ENCODE assay signal across 8 mouse cellular contexts in the genomic region with DNA sequence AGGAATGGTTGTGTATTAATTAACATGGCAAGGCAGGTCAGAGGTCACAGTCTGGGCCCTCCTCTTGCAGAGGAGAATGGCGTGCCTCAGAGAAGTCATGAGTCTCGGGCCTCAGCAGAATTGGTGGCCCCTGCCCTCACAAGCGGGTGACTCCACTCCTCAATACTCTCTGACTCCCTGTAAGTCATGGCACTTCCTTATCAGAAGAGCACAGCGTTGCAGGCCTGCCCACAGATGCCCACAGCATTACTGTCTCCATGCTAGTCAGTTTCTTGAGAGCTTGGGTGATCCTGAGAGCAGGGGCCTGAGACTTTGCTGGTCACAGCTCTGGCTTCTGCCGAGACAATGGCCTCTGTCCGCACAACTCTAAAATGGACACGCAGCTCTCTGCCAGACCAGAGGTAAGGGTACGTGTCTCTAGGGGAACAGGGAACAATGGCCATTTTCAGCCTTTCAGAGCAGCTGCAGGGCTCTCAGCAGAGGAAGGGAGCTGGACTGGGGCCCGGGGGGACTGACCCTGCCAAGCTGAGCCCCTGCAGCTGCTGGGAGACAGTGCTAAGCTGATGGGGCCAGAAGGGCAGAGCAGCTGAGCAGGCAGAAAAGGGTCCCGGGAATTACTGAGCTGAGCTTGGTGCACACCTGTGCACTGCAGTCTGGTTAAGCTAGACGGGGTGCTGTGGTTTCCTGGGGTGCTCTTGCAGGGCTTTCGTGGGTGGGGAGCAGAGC.
A peak's percentile ranks its signal among the peaks of the same experiment; 100 is the strongest.
DNase-seq lines count a peak whose midpoint lies in the region; ATAC-seq and TF ChIP-seq lines count a peak whose summit lies in the region.

No protein-coding gene starts in this region.

- H3K4me1 ChIP-seq in cortical plate, adult 2 months (ENCODE audit: control insufficient read depth, insufficient read depth, low read length): no peaks in the 10 kb centered on the region

- peak; percentile 82 for ATAC-seq in megakaryocyte progenitor cell, adult 5-6 weeks (replicated peaks; ENCODE audit: poor library complexity)

- TF ChIP-seq POLR2A in cortical plate, adult 2 months (IDR thresholded peaks at IDR 0.05; ENCODE audit: extremely low read depth, insufficient read depth, low read length): no peak

- TF ChIP-seq CTCF in cortical plate, adult 2 months (IDR thresholded peaks at IDR 0.05; ENCODE audit: extremely low read depth, insufficient read depth, low read length): no peak
- no peak for TF ChIP-seq CTCF in layer of hippocampus, adult 2 months (conservative IDR thresholded peaks at IDR 0.05)

- peak overlapping the region; percentile 66; the same call in 1 of the 2 replicates for H3K27ac ChIP-seq in cortical plate, adult 2 months (ENCODE audit: insufficient read depth, low read length)
- peak overlapping the region; percentile 54 for H3K27ac ChIP-seq in layer of hippocampus, adult 2 months

- intact Hi-C loops in heart, postnatal 14 days (cut with DNase I): loop anchor here (10.0 kb wide), 1 partner anchor 176 kb away; no protein-coding TSS in a partner anchor

- DNase-seq in cerebellum, adult 11 months: peak; percentile 23
- DNase-seq in cerebellum, postnatal 36 days: no peak
- DNase-seq in heart, postnatal 14 days: peak; percentile 73 to 75
- peak; percentile 40 to 41 for DNase-seq in layer of hippocampus, adult 2 months (ENCODE audit: low spot score in 2 of 2)
- DNase-seq in telencephalon, adult 2 months (ENCODE audit: low read depth, low spot score): peak; percentile 53
- DNase-seq in adrenal gland, adult 2 months: no peak

- no peak overlapping the region for H3K4me3 ChIP-seq in cortical plate, adult 2 months (ENCODE audit: insufficient read depth, low read length)
- no peak overlapping the region for H3K4me3 ChIP-seq in layer of hippocampus, adult 2 months

Comparison
In these comparisons a context has a peak if more than half of its experiments do, and no peak if none do; other contexts are left out.
1. DNase-seq: peak in cerebellum, adult 11 months (single experiment), heart, postnatal 14 days (2 of 2), layer of hippocampus, adult 2 months (2 of 2) and telencephalon, adult 2 months (single experiment); none in cerebellum, postnatal 36 days (0 of 2) and adrenal gland, adult 2 months (single experiment).